Mouse (Mus musculus) adrenal gland, postnatal 4 days (tissue): ENCODE measurements around the gene Prtg. TPM values are rescaled to one million over a fixed set of nuclear protein-coding genes. Genes with fewer than 3 reads are reported as not detected.

Source experiments
- total RNA-seq, 2 experiments: library from RNA; stranded (reverse); gene quantifications; 2 replicates each; pipeline ENCODE4 v1.2.3; 2021

Prtg gene
- total RNA-seq, 2 experiments from 2014 or later = 1.5 to 2.0 TPM

Other genes starting within 250 kb of the Prtg start
- gene Nedd4, start 144.5 kb upstream of the Prtg start, total RNA-seq = 100 to 1,000 TPM; 708 to 756 TPM
- gene Pygo1, start 118.8 kb downstream of the Prtg start, total RNA-seq = 1 to 10 TPM; 7.4 to 7.7 TPM
- gene Dyx1c1, start 151.9 kb downstream of the Prtg start, total RNA-seq = 1 to 10 TPM; 1.7 to 1.8 TPM
- not detected for gene Gm44503, start 152.0 kb downstream of the Prtg start, total RNA-seq
- gene Ccpg1os, start 178.5 kb downstream of the Prtg start, total RNA-seq = 10 to 100 TPM; 14.1 to 15.1 TPM
- gene Ccpg1, start 178.6 kb downstream of the Prtg start, total RNA-seq = 10 to 100 TPM; 81.5 to 91.7 TPM
- 10 to 100 TPM; 18.8 to 20.4 TPM for gene Pigb, start 233.5 kb downstream of the Prtg start, total RNA-seq
- 10 to 100 TPM; 47.4 to 49.5 TPM for gene Rab27a, start 238.0 kb downstream of the Prtg start, total RNA-seq